Mouse (Mus musculus): Measurements from ENCODE around the gene 4921536K21Rik.

- TF ChIP-seq CTCF (IDR thresholded peaks at IDR 0.05; ENCODE audit: borderline replicate concordance, insufficient read depth, low read length), result no peak
- TF ChIP-seq POLR2A (IDR thresholded peaks at IDR 0.05; ENCODE audit: low read depth, low read length), result no peak
Measured at GRCm38 (mm10) chr11:3900296-3900695, 5.4 kb upstream of the 4921536K21Rik start.

Data from embryonic fibroblast, embryonic 13.5 days (primary cell).